Mouse (Mus musculus) CH12.LX (cell line): ENCODE data around the gene Sh2d4b. TPM values are rescaled to one million over a fixed set of nuclear protein-coding genes. Genes with fewer than 3 reads are reported as not detected.
A peak's percentile ranks its signal among the peaks of the same experiment; 100 is the strongest.

ENCODE experiments used
- DNase-seq: peaks from one replicate; pipeline ENCODE4 v3.0.0-alpha.2; 2013; ENCODE audit errors: extremely low read depth
- H3K27ac ChIP-seq: 2 replicates; pipeline ENCODE4 v1.5.1; 2012; ENCODE audit warnings: low read depth, mild to moderate bottlenecking, control low read depth, moderate library complexity; ENCODE audit not compliant: insufficient read depth
- H3K27me3 ChIP-seq: replicated peaks from 2 replicates; pipeline ENCODE3; 2012; ENCODE audit warnings: inconsistent platforms
- H3K36me3 ChIP-seq, 2 experiments: replicated peaks in 1 of 2; 2 replicates each; pipeline versions ENCODE3 to v1.6.1; 2012; ENCODE audit warnings: inconsistent platforms in 1 of 2, low read length in 1 of 2, mild to moderate bottlenecking in 1 of 2, mixed read lengths in 1 of 2, moderate library complexity in 1 of 2; ENCODE audit not compliant: control insufficient read depth in 1 of 2, insufficient read depth in 1 of 2
- H3K4me1 ChIP-seq, 2 experiments: 2 replicates each; pipeline ENCODE4 v1.6.1; 2012; ENCODE audit warnings: inconsistent platforms in 1 of 2, moderate library complexity in 1 of 2; ENCODE audit not compliant: insufficient read depth in 2 of 2, control insufficient read depth in 1 of 2
- H3K4me2 ChIP-seq: 2 replicates; pipeline ENCODE4 v1.6.1; 2012; ENCODE audit warnings: low read depth, mild to moderate bottlenecking, control low read depth; ENCODE audit not compliant: poor library complexity, insufficient read depth, severe bottlenecking
- H3K4me3 ChIP-seq, 3 experiments: fragments of 150-350 bp in 1 of 3; sonication (generic) in 1 of 3; replicated peaks in 1 of 3; 2 replicates each; pipeline versions ENCODE3 to v1.5.1; 2011 to 2012; ENCODE audit warnings: low read depth in 2 of 3, low read length in 2 of 3, mild to moderate bottlenecking in 2 of 3, moderate library complexity in 2 of 3, control low read depth in 1 of 3, improper control_type of control experiment in 1 of 3, inconsistent platforms in 1 of 3, mixed read lengths in 1 of 3; ENCODE audit not compliant: poor library complexity in 1 of 3
- H3K79me2 ChIP-seq: replicated peaks from 2 replicates; pipeline ENCODE4 v1.6.1; 2012; ENCODE audit warnings: mild to moderate bottlenecking, moderate library complexity; ENCODE audit not compliant: control insufficient read depth, poor library complexity, insufficient read depth, severe bottlenecking; ENCODE audit errors: extremely low read depth
- H3K9ac ChIP-seq: 2 replicates; pipeline ENCODE4 v1.6.1; 2012; ENCODE audit warnings: low read depth, mild to moderate bottlenecking, control low read depth, moderate library complexity; ENCODE audit not compliant: insufficient read depth
- H3K9me3 ChIP-seq: replicated peaks from 2 replicates; pipeline ENCODE3; 2012; ENCODE audit warnings: low read length, inconsistent platforms, mixed read lengths
- CHD1 ChIP-seq: IDR thresholded peaks from 2 replicates; pipeline ENCODE4 v1.6.1; 2012; ENCODE audit warnings: low read depth, low read length, improper control_type of control experiment, inconsistent platforms
- CHD2 ChIP-seq: IDR thresholded peaks from 2 replicates; pipeline ENCODE4 v1.6.1; 2011; ENCODE audit warnings: low read length, improper control_type of control experiment
- E2F4 ChIP-seq: IDR thresholded peaks from 2 replicates; pipeline ENCODE4 v1.6.1; 2011; ENCODE audit warnings: low read depth, low read length, improper control_type of control experiment; ENCODE audit not compliant: insufficient replicate concordance
- EP300 ChIP-seq: IDR thresholded peaks from 2 replicates; pipeline ENCODE4 v1.6.1; 2011; ENCODE audit warnings: low read length, improper control_type of control experiment
- GABPA ChIP-seq: IDR thresholded peaks from 2 replicates; pipeline ENCODE4 v1.6.1; 2012; ENCODE audit warnings: low read depth, low read length, improper control_type of control experiment, inconsistent platforms; ENCODE audit not compliant: insufficient replicate concordance
- IRF4 ChIP-seq: IDR thresholded peaks from 2 replicates; pipeline ENCODE4 v1.6.1; 2014; ENCODE audit warnings: low read depth, mild to moderate bottlenecking, inconsistent platforms, low read length, improper control_type of control experiment
- JUN ChIP-seq: IDR thresholded peaks from 2 replicates; pipeline ENCODE4 v1.6.1; 2011; ENCODE audit warnings: low read depth, mild to moderate bottlenecking, low read length, improper control_type of control experiment, moderate library complexity; ENCODE audit not compliant: insufficient read depth
- JUND ChIP-seq: conservative IDR thresholded peaks from 2 replicates; pipeline ENCODE4 v1.6.1; 2011; ENCODE audit warnings: low read depth, low read length, improper control_type of control experiment
- KAT2A ChIP-seq: IDR thresholded peaks from 2 replicates; pipeline ENCODE4 v1.6.1; 2012; ENCODE audit warnings: low read length, improper control_type of control experiment, inconsistent platforms; ENCODE audit not compliant: insufficient replicate concordance
- MAFK ChIP-seq: IDR thresholded peaks from 2 replicates; pipeline ENCODE4 v1.6.1; 2011; ENCODE audit warnings: low read length, improper control_type of control experiment; ENCODE audit not compliant: insufficient replicate concordance
- MAZ ChIP-seq: IDR thresholded peaks from 2 replicates; pipeline ENCODE4 v1.6.1; 2012; ENCODE audit warnings: low read depth, mild to moderate bottlenecking, inconsistent platforms, low read length, improper control_type of control experiment, moderate library complexity
- MEF2A ChIP-seq: IDR thresholded peaks from 2 replicates; pipeline ENCODE4 v1.6.1; 2014; ENCODE audit warnings: low read depth, mild to moderate bottlenecking, inconsistent platforms, low read length, improper control_type of control experiment, borderline replicate concordance
- MYC ChIP-seq: IDR thresholded peaks from 2 replicates; pipeline ENCODE4 v1.6.1; 2011; ENCODE audit warnings: low read depth, mild to moderate bottlenecking, improper control_type of control experiment, low read length
- POLR2A ChIP-seq: IDR thresholded peaks from 2 replicates; pipeline ENCODE4 v1.6.1; 2011; ENCODE audit warnings: low read depth, mild to moderate bottlenecking, improper control_type of control experiment, low read length
- POLR2AphosphoS2 ChIP-seq: IDR thresholded peaks from 2 replicates; pipeline ENCODE4 v1.6.1; 2011; ENCODE audit warnings: low read depth, low read length, improper control_type of control experiment
- RCOR1 ChIP-seq: conservative IDR thresholded peaks from 2 replicates; pipeline ENCODE4 v1.6.1; 2012; ENCODE audit warnings: low read depth, mild to moderate bottlenecking, inconsistent platforms, low read length, improper control_type of control experiment
- SIN3A ChIP-seq: IDR thresholded peaks from 2 replicates; pipeline ENCODE4 v1.6.1; 2012; ENCODE audit warnings: low read length, improper control_type of control experiment, inconsistent platforms
- TBP ChIP-seq: conservative IDR thresholded peaks from 2 replicates; pipeline ENCODE4 v1.6.1; 2011; ENCODE audit warnings: low read depth, low read length, improper control_type of control experiment
- UBTF ChIP-seq: IDR thresholded peaks from 2 replicates; pipeline ENCODE4 v1.6.1; 2012; ENCODE audit warnings: low read depth, mild to moderate bottlenecking, inconsistent platforms, low read length, improper control_type of control experiment, moderate library complexity
- ZC3H11A ChIP-seq: IDR thresholded peaks from 2 replicates; pipeline ENCODE4 v1.6.1; 2012; ENCODE audit warnings: low read depth, mild to moderate bottlenecking, inconsistent platforms, low read length, improper control_type of control experiment
- ZNF384 ChIP-seq: IDR thresholded peaks from 2 replicates; pipeline ENCODE4 v1.6.1; 2012; ENCODE audit warnings: low read depth, low read length, improper control_type of control experiment, inconsistent platforms
- dilution Hi-C: fragments of 300-500 bp; cut with MboI; formaldehyde crosslinking; loops from 2 replicates; pipeline ENCODE4 v1.14.3; 2020; ENCODE audit warnings: low sequenced_read_pairs; ENCODE audit not compliant: extremely low pct_unique_long_range_greater_than_20kb, extremely low pct_ligation_motif_present
- in situ Hi-C: fragments of 300-500 bp; cut with MboI; formaldehyde crosslinking; loops from 3 replicates; pipeline ENCODE4 v1.14.3; 2019; ENCODE audit warnings: low sequenced_read_pairs, low pct_ligation_motif_present, low pct_unique_long_range_greater_than_20kb, mixed read lengths
- polyA plus RNA-seq: library from polyadenylated mRNA; unstranded; fragments of >175 nt; gene quantifications from 2 replicates; pipeline ENCODE4 v1.2.1, GENCODE M21; 2012; ENCODE audit warnings: low read depth; ENCODE audit not compliant: insufficient read length
- total RNA-seq, 2 experiments: library from RNA; depleted of rRNA; stranded (reverse); fragments of 300-350 nt in 1 of 2; fragments of >200 nt in 1 of 2; gene quantifications; 2 replicates each; pipeline ENCODE4 v1.2.3; 2012 to 2014

Sh2d4b gene
- total and polyA plus RNA-seq, 3 experiments, result 0.04 to 0.17 TPM; not detected in 1

DNA sequence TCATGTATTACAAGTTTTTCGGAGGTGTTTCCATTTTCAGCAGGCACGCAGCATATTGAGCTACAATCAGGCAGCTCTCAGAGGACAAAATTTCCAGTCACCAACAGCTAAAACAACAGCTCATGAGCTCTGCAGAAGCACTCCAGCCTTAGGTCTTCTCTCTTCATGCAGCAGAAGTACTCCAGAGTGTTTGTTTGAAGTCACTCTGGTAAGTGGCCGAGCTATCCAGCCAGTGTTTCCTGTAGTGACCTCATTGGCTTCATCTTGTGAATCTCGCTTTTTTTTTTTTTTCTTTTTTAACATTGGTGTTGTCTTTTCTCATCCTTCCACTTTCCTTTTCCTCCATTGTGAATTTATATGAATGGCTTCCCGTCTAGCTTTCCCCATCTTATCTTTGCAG is 40.1 kb downstream of the Sh2d4b start:
- Histone ChIP-seq H3K27ac (no peak overlapping the region), H3K27me3 (no peaks in the 10 kb centered on the region), H3K4me2 (0 out of 2 replicates have a peak overlapping the region, but pooled peaks have one; percentile 4), H3K9ac (no peak overlapping the region), H3K9me3 (no peaks in the 10 kb centered on the region), H3K79me2 (no peaks in the 10 kb centered on the region), H3K36me3 (no peaks in the 10 kb centered on the region), H3K4me3 (no peak overlapping the region), H3K4me1 (no peaks in the 10 kb centered on the region)
- TF ChIP-seq POLR2AphosphoS2, result no peak
- TF ChIP-seq MAZ, result no peak
- TF ChIP-seq SIN3A, result no peak
- no peak for TF ChIP-seq GABPA
- no peak for TF ChIP-seq CHD2
- no peak for TF ChIP-seq ZNF384
- TF ChIP-seq TBP, result no peak
- TF ChIP-seq ZC3H11A, result no peak
- TF ChIP-seq MEF2A, result no peak
- DNase-seq, result no peak
- in situ Hi-C loops (no loop called here), dilution Hi-C loops (no loop called here)

DNA sequence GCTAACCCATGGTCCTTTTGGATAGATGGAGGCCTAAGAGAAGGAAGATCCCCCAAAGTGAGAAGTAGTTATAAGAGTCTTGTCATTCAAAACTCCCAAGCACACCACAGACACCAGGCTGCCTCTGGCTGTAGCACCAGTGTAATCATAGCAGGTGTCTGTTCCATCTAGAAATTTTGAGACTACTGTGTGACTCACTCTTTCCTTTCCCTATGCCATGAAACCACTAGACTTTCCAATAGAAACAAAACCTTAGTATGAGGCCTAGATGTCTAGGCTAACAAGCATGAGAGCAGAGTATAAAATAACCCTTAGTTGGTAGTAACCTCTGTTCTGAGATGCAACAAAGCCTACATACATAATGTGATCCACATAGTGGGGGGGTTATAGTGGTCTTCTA is 55.7 kb downstream of the Sh2d4b start:
- TF ChIP-seq JUN (peak; percentile 79; the same call in 1 of the 2 replicates), ZC3H11A (no peak), E2F4 (no peak), MAFK (no peak), RCOR1 (no peak), UBTF (no peak), POLR2A (no peak), EP300 (peak; percentile 75), IRF4 (no peak), CHD2 (no peak), JUND (peak; percentile 80), MYC (no peak), KAT2A (no peak), CHD1 (no peak)
- Histone ChIP-seq H3K9me3 (no peaks in the 10 kb centered on the region), H3K79me2 (no peaks in the 10 kb centered on the region), H3K4me2 (no peak overlapping the region), H3K4me3 (no peak overlapping the region), H3K36me3 (no peaks in the 10 kb centered on the region), H3K27ac (no peak overlapping the region), H3K27me3 (no peaks in the 10 kb centered on the region), H3K4me1 (0 out of 4 replicates have a peak, but pooled peaks cover 0 to 3% of the 10 kb centered on the region in 2 experiments), H3K9ac (no peak overlapping the region)
- in situ Hi-C loops, result no loop called here
- DNase-seq, result peak; percentile 19
- dilution Hi-C loops, result no loop called here
